Mouse (Mus musculus) embryo, embryonic 11 days (tissue): ENCODE measurements at regions not wholly inside any gene's neighbourhood (a gene's known extent, or its start where the extent isn't known, plus 50 kb on each side); places are given as distances from the start of the nearest gene placed in this dataset.
"Not testable (repeated sequence)": the region's sequence is repeated elsewhere in the genome, so short reads cannot be mapped to it uniquely, and the experiment has no call there.

Experiments
- DNase-seq: peaks from one replicate; pipeline ENCODE4 v3.0.0-alpha.2; 2015

GRCm38 (mm10) chr14:76746282-76746681 is 189.6 kb upstream of the Serp2 start:
- DNase-seq, result no peak

GRCm38 (mm10) chr14:76744674-76745433 is 188.2 kb upstream of the Serp2 start:
- no peak for DNase-seq

- no peak for DNase-seq
Observed at GRCm38 (mm10) chr14:76742297-76742696, 185.6 kb upstream of the Serp2 start.

GRCm38 (mm10) chr14:76739836-76740597 is 183.3 kb upstream of the Serp2 start:
- DNase-seq, result peak; percentile 75

GRCm38 (mm10) chr14:76735997-76736396 is 179.3 kb upstream of the Serp2 start:
- no peak for DNase-seq

- peak; percentile 26 for DNase-seq
Observed at GRCm38 (mm10) chr14:76735107-76735506, 178.4 kb upstream of the Serp2 start.

- DNase-seq, result no peak
Observed at GRCm38 (mm10) chr14:76733258-76733823, 176.7 kb upstream of the Serp2 start.

GRCm38 (mm10) chr14:76731096-76731986 is 174.7 kb upstream of the Serp2 start:
- no peak for DNase-seq

- no peak for DNase-seq
Observed at GRCm38 (mm10) chr14:76725844-76726243, 169.2 kb upstream of the Serp2 start.

- DNase-seq, result not testable (repeated sequence)
Observed at GRCm38 (mm10) chr14:76725231-76725630, 168.5 kb upstream of the Serp2 start.

GRCm38 (mm10) chr14:76724826-76725225 is 168.1 kb upstream of the Serp2 start:
- DNase-seq, result no peak

GRCm38 (mm10) chr14:76724395-76724794 is 167.7 kb upstream of the Serp2 start:
- DNase-seq, result no peak

GRCm38 (mm10) chr14:76723551-76723950 is 166.9 kb upstream of the Serp2 start:
- no peak for DNase-seq

GRCm38 (mm10) chr14:76722297-76722696 is 165.6 kb upstream of the Serp2 start:
- no peak for DNase-seq

- no peak for DNase-seq
Observed at GRCm38 (mm10) chr14:76721751-76722150, 165.1 kb upstream of the Serp2 start.

- no peak for DNase-seq
Observed at GRCm38 (mm10) chr14:76717081-76717480, 160.4 kb upstream of the Serp2 start.

GRCm38 (mm10) chr14:76714727-76715126 is 158.0 kb upstream of the Serp2 start:
- DNase-seq, result no peak

- no peak for DNase-seq
Observed at GRCm38 (mm10) chr14:76713946-76714345, 157.3 kb upstream of the Serp2 start.

- DNase-seq, result no peak
Observed at GRCm38 (mm10) chr14:76708728-76709127, 152.0 kb upstream of the Serp2 start.

GRCm38 (mm10) chr14:76703373-76703764 is 146.7 kb upstream of the Serp2 start:
- DNase-seq, result no peak

- DNase-seq, result no peak
Observed at GRCm38 (mm10) chr14:76702709-76703372, 146.2 kb upstream of the Serp2 start.
